Comparison of ENCODE assay signal across 18 mouse cellular contexts in genomic region chr10:21146263-21146662, GRCm38 (mm10).
"Had no signal": no experiment of that assay in that cellular context is flagged by ENCODE, and none has a peak within 500 bp of the region (broad histone marks: within the 10 kb centered on the region; RNA-seq: fewer than 3 reads in every experiment).

No protein-coding gene starts in this region.

- H3K4me3 ChIP-seq: lung, embryonic 15.5 days; midbrain, embryonic 10.5 days had no signal

- H3K27ac ChIP-seq: liver, embryonic 14.5 days; lung, embryonic 15.5 days; midbrain, embryonic 10.5 days; stomach, postnatal 0 days had no signal

- DNase-seq: kidney, adult 18-20 months; kidney, adult 9 months; kidney, postnatal 14 days; kidney, postnatal 4 days; lung, adult 18-20 months; lung, postnatal 10 days; lung, postnatal 36 days; midbrain, embryonic 14.5 days; right cerebral cortex, adult 18-20 months; right cerebral cortex, postnatal 14 days; right cerebral cortex, postnatal 4 days; thymus, adult 18-20 months; thymus, postnatal 25 days had no signal

- H3K36me3 ChIP-seq: lung, embryonic 15.5 days had no signal

- ATAC-seq: intestine, embryonic 16.5 days had no signal

- H3K9ac ChIP-seq: liver, embryonic 14.5 days; lung, embryonic 15.5 days had no signal

- H3K4me2 ChIP-seq: lung, embryonic 15.5 days had no signal

- H3K27me3 ChIP-seq: lung, embryonic 15.5 days had no signal

- H3K9me3 ChIP-seq: lung, embryonic 15.5 days; midbrain, embryonic 10.5 days had no signal
